Mouse (Mus musculus): ENCODE measurements around the gene Arrdc3. TPM values are rescaled to one million over a fixed set of nuclear protein-coding genes. Genes with fewer than 3 reads are reported as not detected.

Arrdc3 gene
- total RNA-seq, 1 experiment from 2014 or later = 44.1 TPM

- no peak for ATAC-seq (replicated peaks; ENCODE audit: low read depth, poor library complexity, severe bottlenecking)
Measured at GRCm38 (mm10) chr13:80913361-80913760, 30.2 kb downstream of the Arrdc3 start.

DNA sequence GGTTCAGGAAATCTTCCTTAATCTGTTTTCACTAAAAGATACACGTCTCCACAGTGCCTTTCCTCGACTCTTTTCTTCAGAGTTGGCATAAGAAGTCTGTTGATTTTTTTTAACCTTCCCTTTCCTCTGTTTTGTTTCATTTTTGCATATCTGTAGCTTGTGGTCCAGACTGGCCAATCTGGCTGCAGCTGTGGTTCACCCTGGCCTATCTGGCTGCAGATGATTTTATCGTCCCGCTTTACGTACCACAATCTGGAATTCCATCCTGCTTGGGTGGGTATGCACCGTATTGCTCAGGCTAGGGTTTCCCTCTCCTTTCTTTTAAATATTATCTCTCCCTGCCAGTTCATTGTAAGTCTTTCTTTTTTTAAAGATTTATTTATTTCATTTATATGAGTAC, 37.8 kb downstream of the Arrdc3 start:
- peak; percentile 89 for ATAC-seq (replicated peaks; ENCODE audit: low read depth, poor library complexity, severe bottlenecking)

- no peak for ATAC-seq (replicated peaks; ENCODE audit: low read depth, poor library complexity, severe bottlenecking)
Measured at GRCm38 (mm10) chr13:80921593-80922327, 38.6 kb downstream of the Arrdc3 start.

GRCm38 (mm10) chr13:80928187-80928586, 45.0 kb downstream of the Arrdc3 start:
- ATAC-seq (replicated peaks; ENCODE audit: low read depth, poor library complexity, severe bottlenecking) = peak; percentile 58

DNA sequence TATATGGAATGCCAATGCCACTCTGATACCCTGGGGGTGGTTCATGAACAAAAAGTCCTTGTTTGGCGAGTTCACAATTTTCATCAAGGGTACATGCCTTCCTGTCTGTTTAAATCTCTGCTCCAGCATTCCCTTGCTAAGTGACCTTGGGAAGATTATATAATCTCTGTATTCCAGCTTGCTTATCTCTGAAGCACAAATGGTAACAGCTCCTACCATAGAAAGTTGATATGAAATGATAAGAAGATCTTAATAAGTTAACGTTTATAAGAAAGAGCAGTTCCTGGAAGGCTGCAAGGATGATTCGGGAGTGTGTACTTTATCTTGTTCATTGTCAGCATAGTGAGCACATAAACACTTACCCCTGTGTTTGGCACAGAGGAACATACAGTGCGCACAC, 46.8 kb downstream of the Arrdc3 start:
- ATAC-seq (replicated peaks; ENCODE audit: low read depth, poor library complexity, severe bottlenecking) = no peak

DNA sequence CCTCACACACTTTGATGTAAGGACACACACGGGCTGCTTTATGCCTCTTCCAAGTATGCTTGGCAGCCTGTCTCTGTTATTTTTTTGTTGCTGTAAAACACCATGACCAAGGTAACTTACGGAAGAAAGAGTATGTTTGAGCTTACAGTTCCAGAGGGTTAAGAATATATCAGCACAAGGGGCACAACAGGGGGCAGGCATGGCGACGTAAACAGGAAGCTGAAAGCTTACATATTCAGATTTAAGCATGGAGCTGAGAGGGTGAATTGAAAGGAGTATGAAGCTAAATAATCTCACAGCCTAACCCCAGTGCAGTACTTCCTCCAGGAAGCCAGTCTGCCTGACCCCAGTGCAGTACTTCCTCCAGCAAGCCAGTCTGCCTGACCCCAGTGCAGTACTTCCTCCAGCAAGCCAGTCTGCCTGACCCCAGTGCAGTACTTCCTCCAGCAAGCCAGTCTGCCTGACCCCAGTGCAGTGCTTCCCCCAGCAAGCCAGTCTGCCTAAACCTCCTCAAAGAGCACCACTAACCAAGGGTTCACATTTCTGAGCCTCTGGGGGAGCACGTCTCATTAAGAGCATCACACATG, 49.7 kb downstream of the Arrdc3 start:
- peak; percentile 98 for ATAC-seq (replicated peaks; ENCODE audit: low read depth, poor library complexity, severe bottlenecking)

DNA sequence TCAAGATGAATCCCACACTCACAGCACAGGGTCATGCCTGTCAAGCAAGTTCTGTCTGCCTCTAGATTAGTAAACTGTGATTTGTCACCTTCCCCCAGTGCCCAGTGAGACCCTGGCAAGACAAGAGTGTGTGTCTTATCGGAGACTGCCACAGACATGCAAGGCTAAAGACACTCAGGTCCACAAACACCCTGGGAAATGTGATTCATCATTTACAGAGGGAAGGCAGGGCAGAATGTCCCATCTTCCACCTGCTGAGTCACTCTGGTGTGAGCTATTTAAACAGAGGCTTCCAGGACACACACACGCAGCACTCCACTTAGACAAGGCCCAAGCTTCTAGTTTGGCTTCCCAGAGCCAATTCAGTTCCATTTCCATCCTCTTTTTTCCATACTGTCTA, 53.2 kb downstream of the Arrdc3 start:
- no peak for ATAC-seq (replicated peaks; ENCODE audit: low read depth, poor library complexity, severe bottlenecking)

DNA sequence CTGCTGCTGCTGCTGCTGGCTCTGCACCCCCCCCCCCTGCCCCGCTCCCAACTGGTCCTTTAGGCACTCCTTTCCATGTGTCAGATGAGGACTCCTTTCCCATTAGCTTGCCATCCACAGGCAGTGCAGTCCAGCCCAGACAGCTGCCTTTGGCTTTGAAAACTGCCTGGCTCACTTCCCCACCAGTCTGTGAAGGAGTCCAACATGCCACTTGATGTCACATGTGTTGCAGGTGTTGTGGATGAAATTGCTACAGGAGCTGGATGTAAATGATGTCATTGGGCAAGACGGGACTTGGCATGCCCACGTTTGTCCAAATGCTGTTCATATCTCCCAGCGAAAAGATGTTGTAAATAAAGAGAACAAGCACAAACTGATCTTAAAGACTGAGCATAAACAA, 56.0 kb downstream of the Arrdc3 start:
- no peak for ATAC-seq (replicated peaks; ENCODE audit: low read depth, poor library complexity, severe bottlenecking)

DNA sequence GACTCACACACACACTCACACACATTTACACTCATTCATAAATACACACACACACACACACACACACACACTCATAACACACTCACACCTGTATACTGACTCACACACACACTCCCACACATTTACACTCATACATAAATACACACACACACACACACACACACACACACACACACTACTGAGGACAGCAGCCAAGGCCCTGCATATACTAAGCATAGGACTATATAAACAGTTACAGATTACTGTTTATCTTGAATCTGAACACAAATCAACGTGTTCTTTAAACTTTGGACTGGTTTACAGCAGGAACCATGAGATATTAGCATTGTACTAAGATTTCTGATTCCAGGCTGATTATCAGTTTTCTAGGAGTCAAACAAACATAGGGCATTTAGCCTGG, 56.7 kb downstream of the Arrdc3 start:
- ATAC-seq (replicated peaks; ENCODE audit: low read depth, poor library complexity, severe bottlenecking) = no peak

- ATAC-seq (replicated peaks; ENCODE audit: low read depth, poor library complexity, severe bottlenecking) = peak; percentile 10; the same call in 1 of the 2 replicates
Measured at GRCm38 (mm10) chr13:80940421-80940820, 57.2 kb downstream of the Arrdc3 start.

- peak; percentile 92 for ATAC-seq (replicated peaks; ENCODE audit: low read depth, poor library complexity, severe bottlenecking)
Measured at GRCm38 (mm10) chr13:80940860-80941630, 57.9 kb downstream of the Arrdc3 start.

- no peak for ATAC-seq (replicated peaks; ENCODE audit: low read depth, poor library complexity, severe bottlenecking)
Measured at GRCm38 (mm10) chr13:80944532-80944931, 61.3 kb downstream of the Arrdc3 start.
